Mouse (Mus musculus): ENCODE results near the gene Aimp2. TPM values are rescaled to one million over a fixed set of nuclear protein-coding genes. Genes with fewer than 3 reads are reported as not detected.
A peak's percentile ranks its signal among the peaks of the same experiment; 100 is the strongest.

Aimp2 gene
- polyA plus RNA-seq, 1 experiment from 2014 or later, result 25.4 TPM

GRCm38 (mm10) chr5:143936156-143936555 is 26.5 kb upstream of the Aimp2 start:
- ATAC-seq (no peak), DNase-seq (no peak)
- WGBS (ENCODE audit: insufficient replicate concordance), result 86% methylated on average over 9 of the region's 9 CpGs
- Histone ChIP-seq H3K9me3 (ENCODE audit: low read length) (no peaks in the 10 kb centered on the region), H3K9ac (replicated peaks) (no peak overlapping the region), H3K4me2 (ENCODE audit: low read depth, low read length) (no peak overlapping the region), H3K4me1 (ENCODE audit: insufficient read depth) (no peaks in the 10 kb centered on the region), H3K36me3 (replicated peaks; ENCODE audit: insufficient read depth, low read length) (peaks cover 11% of the 10 kb centered on the region; the same call in 1 of the 2 replicates), H3K4me3 (ENCODE audit: low read depth, low read length) (no peak overlapping the region), H3K27ac (ENCODE audit: low read depth) (no peak overlapping the region), H3K27me3 (ENCODE audit: insufficient read depth, low read length) (no peaks in the 10 kb centered on the region)
- TF ChIP-seq CTCF (IDR thresholded peaks at IDR 0.05; ENCODE audit: low read depth), result no peak
- TF ChIP-seq EP300 (IDR thresholded peaks at IDR 0.05; ENCODE audit: low read depth), result no peak

GRCm38 (mm10) chr5:143933875-143934274 is 24.2 kb upstream of the Aimp2 start:
- Histone ChIP-seq H3K4me1 (ENCODE audit: insufficient read depth) (no peaks in the 10 kb centered on the region), H3K9ac (replicated peaks) (no peak overlapping the region), H3K27ac (ENCODE audit: low read depth) (no peak overlapping the region), H3K4me2 (ENCODE audit: low read depth, low read length) (no peak overlapping the region), H3K27me3 (ENCODE audit: insufficient read depth, low read length) (no peaks in the 10 kb centered on the region), H3K4me3 (ENCODE audit: low read depth, low read length) (no peak overlapping the region), H3K9me3 (ENCODE audit: low read length) (no peaks in the 10 kb centered on the region), H3K36me3 (replicated peaks; ENCODE audit: insufficient read depth, low read length) (peaks cover 28% of the 10 kb centered on the region)
- no peak for DNase-seq
- 94% methylated on average over 1 of the region's 1 CpGs for WGBS (ENCODE audit: insufficient replicate concordance)
- ATAC-seq, result no peak
- TF ChIP-seq EP300 (IDR thresholded peaks at IDR 0.05; ENCODE audit: low read depth) (no peak), CTCF (IDR thresholded peaks at IDR 0.05; ENCODE audit: low read depth) (peak; percentile 29; the same call in 1 of the 2 replicates)

- H3K27ac ChIP-seq (ENCODE audit: low read depth), result no peak overlapping the region
- 92% methylated on average over 11 of the region's 11 CpGs for WGBS (ENCODE audit: insufficient replicate concordance)
- H3K36me3 ChIP-seq (replicated peaks; ENCODE audit: insufficient read depth, low read length), result peaks cover 33% of the 10 kb centered on the region
- no peaks in the 10 kb centered on the region for H3K9me3 ChIP-seq (ENCODE audit: low read length)
- DNase-seq (no peak), ATAC-seq (no peak)
- H3K27me3 ChIP-seq (ENCODE audit: insufficient read depth, low read length), result no peaks in the 10 kb centered on the region
- H3K9ac ChIP-seq (replicated peaks), result no peak overlapping the region
- no peak overlapping the region for H3K4me3 ChIP-seq (ENCODE audit: low read depth, low read length)
- no peak overlapping the region for H3K4me2 ChIP-seq (ENCODE audit: low read depth, low read length)
- TF ChIP-seq EP300 (IDR thresholded peaks at IDR 0.05; ENCODE audit: low read depth) (no peak), CTCF (IDR thresholded peaks at IDR 0.05; ENCODE audit: low read depth) (no peak)
- no peaks in the 10 kb centered on the region for H3K4me1 ChIP-seq (ENCODE audit: insufficient read depth)
Observed at GRCm38 (mm10) chr5:143933414-143933813, 23.8 kb upstream of the Aimp2 start.

GRCm38 (mm10) chr5:143932831-143933230 is 23.2 kb upstream of the Aimp2 start, which contains the start of gene Rsph10b:
Gene Rsph10b, plus strand, starts transcription at chr5:143933035.
- H3K27ac ChIP-seq (ENCODE audit: low read depth), result no peak within 1 kb of the TSS
- no peak within 1 kb of the TSS for H3K4me3 ChIP-seq (ENCODE audit: low read depth, low read length)
- WGBS (ENCODE audit: insufficient replicate concordance), result 43% methylated on average over 8 of the region's 8 CpGs
- no peaks in the 10 kb centered on the region for H3K27me3 ChIP-seq (ENCODE audit: insufficient read depth, low read length)
- no peak within 1 kb of the TSS for H3K4me2 ChIP-seq (ENCODE audit: low read depth, low read length)
- DNase-seq, result no peak
- ATAC-seq, result no peak
- no peaks in the 10 kb centered on the region for H3K4me1 ChIP-seq (ENCODE audit: insufficient read depth)
- no peak within 1 kb of the TSS for H3K9ac ChIP-seq (replicated peaks)
- no peaks in the 10 kb centered on the region for H3K9me3 ChIP-seq (ENCODE audit: low read length)
- H3K36me3 ChIP-seq (replicated peaks; ENCODE audit: insufficient read depth, low read length), result peaks cover 38% of the 10 kb centered on the region
- TF ChIP-seq CTCF (IDR thresholded peaks at IDR 0.05; ENCODE audit: low read depth), result no peak
- TF ChIP-seq EP300 (IDR thresholded peaks at IDR 0.05; ENCODE audit: low read depth), result no peak

GRCm38 (mm10) chr5:143931863-143932580 is 22.4 kb upstream of the Aimp2 start:
- no peak for DNase-seq
- Histone ChIP-seq H3K4me2 (ENCODE audit: low read depth, low read length) (no peak overlapping the region), H3K36me3 (replicated peaks; ENCODE audit: insufficient read depth, low read length) (peaks cover 38% of the 10 kb centered on the region), H3K9ac (replicated peaks) (no peak overlapping the region), H3K9me3 (ENCODE audit: low read length) (no peaks in the 10 kb centered on the region), H3K4me3 (ENCODE audit: low read depth, low read length) (no peak overlapping the region), H3K27me3 (ENCODE audit: insufficient read depth, low read length) (no peaks in the 10 kb centered on the region), H3K27ac (ENCODE audit: low read depth) (no peak overlapping the region), H3K4me1 (ENCODE audit: insufficient read depth) (no peaks in the 10 kb centered on the region)
- no peak for ATAC-seq
- 83% methylated on average over 6 of the region's 6 CpGs for WGBS (ENCODE audit: insufficient replicate concordance)
- TF ChIP-seq CTCF (IDR thresholded peaks at IDR 0.05; ENCODE audit: low read depth), result no peak
- no peak for TF ChIP-seq EP300 (IDR thresholded peaks at IDR 0.05; ENCODE audit: low read depth)

- H3K9me3 ChIP-seq (ENCODE audit: low read length), result no peaks in the 10 kb centered on the region
- H3K9ac ChIP-seq (replicated peaks), result no peak overlapping the region
- H3K27me3 ChIP-seq (ENCODE audit: insufficient read depth, low read length), result no peaks in the 10 kb centered on the region
- TF ChIP-seq CTCF (IDR thresholded peaks at IDR 0.05; ENCODE audit: low read depth) (no peak), EP300 (IDR thresholded peaks at IDR 0.05; ENCODE audit: low read depth) (no peak)
- H3K4me1 ChIP-seq (ENCODE audit: insufficient read depth), result no peaks in the 10 kb centered on the region
- DNase-seq (no peak), ATAC-seq (no peak)
- peaks cover 46% of the 10 kb centered on the region for H3K36me3 ChIP-seq (replicated peaks; ENCODE audit: insufficient read depth, low read length)
- no peak overlapping the region for H3K27ac ChIP-seq (ENCODE audit: low read depth)
- no peak overlapping the region for H3K4me3 ChIP-seq (ENCODE audit: low read depth, low read length)
- H3K4me2 ChIP-seq (ENCODE audit: low read depth, low read length), result no peak overlapping the region
- WGBS (ENCODE audit: insufficient replicate concordance), result 90% methylated on average over 12 of the region's 12 CpGs
Observed at GRCm38 (mm10) chr5:143930656-143931055, 21.0 kb upstream of the Aimp2 start.
